Mouse (Mus musculus) kidney, adult 2 months (tissue): Measurements from ENCODE around the gene Tcp10b.
"Not testable (repeated sequence)": the region's sequence is repeated elsewhere in the genome, so short reads cannot be mapped to it uniquely, and the experiment has no call there.

Experiments
- CTCF ChIP-seq: fragments of 200-500 bp; conservative IDR thresholded peaks from 2 replicates; pipeline ENCODE4 v1.5.1; 2011; ENCODE audit warnings: low read depth, mild to moderate bottlenecking, control low read depth, low read length, moderate library complexity, mixed read lengths; ENCODE audit not compliant: insufficient read depth, insufficient read length
- POLR2A ChIP-seq: fragments of 200-500 bp; IDR thresholded peaks from one replicate; pipeline ENCODE4 v1.6.1; 2011; ENCODE audit warnings: low read depth, low read length, control low read depth

- not testable (repeated sequence) for TF ChIP-seq POLR2A, CTCF
Observed at GRCm38 (mm10) chr17:13052124-13052813, 8.6 kb upstream of the Tcp10b start, which contains the start of gene Gpr31b.
